Mouse (Mus musculus) CH12.LX (cell line): ENCODE data around the gene Bsg. TPM values are rescaled to one million over a fixed set of nuclear protein-coding genes. Genes with fewer than 3 reads are reported as not detected.

Source experiments
- DNase-seq: peaks from one replicate; pipeline ENCODE4 v3.0.0-alpha.2; 2013; ENCODE audit errors: extremely low read depth
- H3K27ac ChIP-seq: 2 replicates; pipeline ENCODE4 v1.5.1; 2012; ENCODE audit warnings: low read depth, mild to moderate bottlenecking, control low read depth, moderate library complexity; ENCODE audit not compliant: insufficient read depth
- H3K27me3 ChIP-seq: replicated peaks from 2 replicates; pipeline ENCODE3; 2012; ENCODE audit warnings: inconsistent platforms
- H3K36me3 ChIP-seq, 2 experiments: replicated peaks in 1 of 2; 2 replicates each; pipeline versions ENCODE3 to v1.6.1; 2012; ENCODE audit warnings: inconsistent platforms in 1 of 2, low read length in 1 of 2, mild to moderate bottlenecking in 1 of 2, mixed read lengths in 1 of 2, moderate library complexity in 1 of 2; ENCODE audit not compliant: control insufficient read depth in 1 of 2, insufficient read depth in 1 of 2
- H3K4me1 ChIP-seq, 2 experiments: 2 replicates each; pipeline ENCODE4 v1.6.1; 2012; ENCODE audit warnings: inconsistent platforms in 1 of 2, moderate library complexity in 1 of 2; ENCODE audit not compliant: insufficient read depth in 2 of 2, control insufficient read depth in 1 of 2
- H3K4me2 ChIP-seq: 2 replicates; pipeline ENCODE4 v1.6.1; 2012; ENCODE audit warnings: low read depth, mild to moderate bottlenecking, control low read depth; ENCODE audit not compliant: poor library complexity, insufficient read depth, severe bottlenecking
- H3K4me3 ChIP-seq, 3 experiments: fragments of 150-350 bp in 1 of 3; sonication (generic) in 1 of 3; replicated peaks in 1 of 3; 2 replicates each; pipeline versions ENCODE3 to v1.5.1; 2011 to 2012; ENCODE audit warnings: low read depth in 2 of 3, low read length in 2 of 3, mild to moderate bottlenecking in 2 of 3, moderate library complexity in 2 of 3, control low read depth in 1 of 3, improper control_type of control experiment in 1 of 3, inconsistent platforms in 1 of 3, mixed read lengths in 1 of 3; ENCODE audit not compliant: poor library complexity in 1 of 3
- H3K79me2 ChIP-seq: replicated peaks from 2 replicates; pipeline ENCODE4 v1.6.1; 2012; ENCODE audit warnings: mild to moderate bottlenecking, moderate library complexity; ENCODE audit not compliant: control insufficient read depth, poor library complexity, insufficient read depth, severe bottlenecking; ENCODE audit errors: extremely low read depth
- H3K9ac ChIP-seq: 2 replicates; pipeline ENCODE4 v1.6.1; 2012; ENCODE audit warnings: low read depth, mild to moderate bottlenecking, control low read depth, moderate library complexity; ENCODE audit not compliant: insufficient read depth
- H3K9me3 ChIP-seq: replicated peaks from 2 replicates; pipeline ENCODE3; 2012; ENCODE audit warnings: low read length, inconsistent platforms, mixed read lengths
- CTCF ChIP-seq, 2 experiments: IDR thresholded peaks in 1 of 2; conservative IDR thresholded peaks in 1 of 2; 2 replicates each; pipeline ENCODE4 v1.5.1; 2011 to 2012; ENCODE audit warnings: low read depth in 2 of 2, low read length in 2 of 2, improper control_type of control experiment in 1 of 2, inconsistent platforms in 1 of 2, mild to moderate bottlenecking in 1 of 2, moderate library complexity in 1 of 2
- E2F4 ChIP-seq: IDR thresholded peaks from 2 replicates; pipeline ENCODE4 v1.6.1; 2011; ENCODE audit warnings: low read depth, low read length, improper control_type of control experiment; ENCODE audit not compliant: insufficient replicate concordance
- ELF1 ChIP-seq: IDR thresholded peaks from 2 replicates; pipeline ENCODE4 v1.6.1; 2014; ENCODE audit warnings: low read depth, mild to moderate bottlenecking, inconsistent platforms, low read length, improper control_type of control experiment
- ETS1 ChIP-seq: conservative IDR thresholded peaks from 2 replicates; pipeline ENCODE4 v1.6.1; 2012; ENCODE audit warnings: low read depth, mild to moderate bottlenecking, inconsistent platforms, low read length, improper control_type of control experiment, moderate library complexity
- JUN ChIP-seq: IDR thresholded peaks from 2 replicates; pipeline ENCODE4 v1.6.1; 2011; ENCODE audit warnings: low read depth, mild to moderate bottlenecking, low read length, improper control_type of control experiment, moderate library complexity; ENCODE audit not compliant: insufficient read depth
- MAFK ChIP-seq: IDR thresholded peaks from 2 replicates; pipeline ENCODE4 v1.6.1; 2011; ENCODE audit warnings: low read length, improper control_type of control experiment; ENCODE audit not compliant: insufficient replicate concordance
- MAX ChIP-seq: IDR thresholded peaks from 2 replicates; pipeline ENCODE4 v1.6.1; 2011; ENCODE audit warnings: low read length, improper control_type of control experiment
- NRF1 ChIP-seq: IDR thresholded peaks from 2 replicates; pipeline ENCODE4 v1.6.1; 2014; ENCODE audit warnings: low read depth, mild to moderate bottlenecking, inconsistent platforms, low read length, improper control_type of control experiment, moderate library complexity
- PAX5 ChIP-seq: IDR thresholded peaks from 2 replicates; pipeline ENCODE4 v1.6.1; 2012; ENCODE audit warnings: low read length, inconsistent platforms, mixed read lengths
- POLR2A ChIP-seq: IDR thresholded peaks from 2 replicates; pipeline ENCODE4 v1.6.1; 2011; ENCODE audit warnings: low read depth, mild to moderate bottlenecking, improper control_type of control experiment, low read length
- RAD21 ChIP-seq: IDR thresholded peaks from 2 replicates; pipeline ENCODE4 v1.6.1; 2011; ENCODE audit warnings: low read depth, mild to moderate bottlenecking, low read length, improper control_type of control experiment, moderate library complexity
- SIN3A ChIP-seq: IDR thresholded peaks from 2 replicates; pipeline ENCODE4 v1.6.1; 2012; ENCODE audit warnings: low read length, improper control_type of control experiment, inconsistent platforms
- SMC3 ChIP-seq: IDR thresholded peaks from 2 replicates; pipeline ENCODE4 v1.6.1; 2011; ENCODE audit warnings: low read depth, low read length, improper control_type of control experiment
- USF1 ChIP-seq: IDR thresholded peaks from 2 replicates; pipeline ENCODE4 v1.6.1; 2014; ENCODE audit warnings: low read depth, mild to moderate bottlenecking, inconsistent platforms, low read length, improper control_type of control experiment
- dilution Hi-C: fragments of 300-500 bp; cut with MboI; formaldehyde crosslinking; loops from 2 replicates; pipeline ENCODE4 v1.14.3; 2020; ENCODE audit warnings: low sequenced_read_pairs; ENCODE audit not compliant: extremely low pct_unique_long_range_greater_than_20kb, extremely low pct_ligation_motif_present
- in situ Hi-C: fragments of 300-500 bp; cut with MboI; formaldehyde crosslinking; loops from 3 replicates; pipeline ENCODE4 v1.14.3; 2019; ENCODE audit warnings: low sequenced_read_pairs, low pct_ligation_motif_present, low pct_unique_long_range_greater_than_20kb, mixed read lengths
- polyA plus RNA-seq: library from polyadenylated mRNA; unstranded; fragments of >175 nt; gene quantifications from 2 replicates; pipeline ENCODE4 v1.2.1, GENCODE M21; 2012; ENCODE audit warnings: low read depth; ENCODE audit not compliant: insufficient read length
- total RNA-seq, 2 experiments: library from RNA; depleted of rRNA; stranded (reverse); fragments of 300-350 nt in 1 of 2; fragments of >200 nt in 1 of 2; gene quantifications; 2 replicates each; pipeline ENCODE4 v1.2.3; 2012 to 2014

Bsg gene
- total and polyA plus RNA-seq, 3 experiments, result 360 to 710 (median 421) TPM

- in situ Hi-C loops, result no loop called here
- peaks cover 21 to 33% of the 10 kb centered on the region in 2 experiments for H3K4me1 ChIP-seq
- H3K27me3 ChIP-seq, result no peaks in the 10 kb centered on the region
- no peak overlapping the region for H3K27ac ChIP-seq
- no peaks in the 10 kb centered on the region for H3K9me3 ChIP-seq
- DNase-seq, result no peak
- dilution Hi-C loops, result no loop called here
- H3K36me3 ChIP-seq, result peaks cover 28 to 53% of the 10 kb centered on the region in 2 experiments
- peak overlapping the region; percentile 95 for H3K9ac ChIP-seq
- TF ChIP-seq PAX5, result no peak
- no peak for TF ChIP-seq RAD21
- no peak for TF ChIP-seq CTCF (conservative IDR thresholded peaks at IDR 0.05 in 1 of 2, IDR thresholded peaks at IDR 0.05 in 1 of 2; ENCODE audit: low read depth in 2 of 2, low read length in 2 of 2)
- TF ChIP-seq POLR2A, result peak; percentile 12; the same call in 1 of the 2 replicates
- no peak for TF ChIP-seq NRF1
- peaks cover 46% of the 10 kb centered on the region for H3K79me2 ChIP-seq
- peak overlapping the region; percentile 64 for H3K4me2 ChIP-seq
- peak overlapping the region; percentile 11 to 94 (median 87) for H3K4me3 ChIP-seq
These were observed 1.7 kb downstream of the Bsg start for GRCm38 (mm10) chr10:79705951-79706350.

DNA sequence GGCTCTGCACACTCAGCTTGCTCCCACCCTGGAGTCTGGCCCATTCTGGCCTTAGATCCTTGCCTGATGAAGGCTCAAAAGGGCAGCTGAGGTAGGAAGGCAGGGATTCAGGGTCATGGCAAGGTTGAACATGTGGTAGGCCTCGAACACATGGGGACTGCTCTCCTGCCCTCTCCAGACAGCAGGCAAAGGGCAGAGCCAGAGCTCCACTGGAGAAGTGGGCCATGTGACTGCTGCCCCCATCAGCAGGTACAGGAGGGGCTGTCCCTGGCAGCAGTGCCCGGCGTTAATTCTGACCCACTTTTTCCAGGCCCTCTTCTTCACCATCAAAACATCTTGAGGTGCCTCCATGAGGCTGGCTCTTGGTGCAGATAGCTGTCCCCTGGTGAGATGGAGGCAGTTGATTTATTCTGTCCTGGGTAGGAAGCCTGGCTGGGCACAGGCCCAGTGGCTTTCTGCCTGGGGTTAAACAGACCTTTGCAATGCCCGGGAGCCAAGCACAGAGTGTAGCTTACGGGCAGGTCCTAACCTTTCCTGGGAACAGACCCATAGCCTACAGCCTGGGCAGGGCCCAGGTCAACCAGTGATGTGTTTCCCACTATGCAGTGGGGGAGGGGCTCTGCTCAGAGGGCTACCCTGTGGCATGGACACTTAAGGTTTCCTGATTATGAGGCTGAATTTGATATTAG is 2.3 kb downstream of the Bsg start:
- dilution Hi-C loops, result no loop called here

DNA sequence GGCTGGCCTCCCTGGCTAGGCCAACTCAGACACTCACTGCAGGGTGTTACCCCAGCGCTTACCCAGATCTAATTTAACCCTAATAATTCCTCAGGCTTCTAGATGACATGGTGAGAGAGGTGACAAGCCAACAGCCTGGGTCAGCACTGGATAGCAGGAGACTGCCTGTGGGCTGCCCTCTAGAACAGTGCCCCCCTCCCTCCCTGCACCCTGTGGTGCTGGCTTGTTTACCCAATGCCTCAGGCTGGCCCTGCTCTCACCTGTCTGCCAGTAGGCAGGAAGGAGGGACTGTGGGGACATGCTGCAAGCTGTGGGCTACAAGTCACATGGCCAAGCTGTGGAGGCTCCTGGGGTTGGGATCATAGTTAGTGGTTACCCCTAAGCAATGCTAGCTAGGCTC is 2.9 kb downstream of the Bsg start:
- Histone ChIP-seq H3K4me1 (peaks cover 21 to 33% of the 10 kb centered on the region in 2 experiments), H3K79me2 (peaks cover 46% of the 10 kb centered on the region), H3K27ac (no peak overlapping the region), H3K4me3 (no peak overlapping the region), H3K9ac (no peak overlapping the region), H3K36me3 (peaks cover 39 to 65% of the 10 kb centered on the region in 2 experiments), H3K27me3 (no peaks in the 10 kb centered on the region), H3K4me2 (no peak overlapping the region), H3K9me3 (no peaks in the 10 kb centered on the region)
- in situ Hi-C loops (no loop called here), dilution Hi-C loops (no loop called here)
- no peak for DNase-seq
- TF ChIP-seq SIN3A (no peak), MAFK (no peak), SMC3 (no peak)

More for the DNA sequence above, 2.3 kb downstream of the Bsg start:
- H3K79me2 ChIP-seq, result peaks cover 46% of the 10 kb centered on the region
- peak overlapping the region; percentile 12; the same call in 1 of the 2 replicates for H3K27ac ChIP-seq
- H3K4me2 ChIP-seq, result peak overlapping the region; percentile 64
- DNase-seq, result no peak
- H3K9ac ChIP-seq, result peak overlapping the region; percentile 95
- no peaks in the 10 kb centered on the region for H3K9me3 ChIP-seq
- peaks cover 21 to 33% of the 10 kb centered on the region in 2 experiments for H3K4me1 ChIP-seq
- H3K4me3 ChIP-seq, result peak overlapping the region in 2 of 3 experiments; percentile 87 to 94
- TF ChIP-seq E2F4 (no peak), MAX (peak; percentile 72), JUN (peak; percentile 11; the same call in 1 of the 2 replicates), ETS1 (0 out of 2 replicates have a peak, but pooled peaks have one; percentile 15), POLR2A (0 out of 2 replicates have a peak, but pooled peaks have one; percentile 9), USF1 (peak; percentile 51), ELF1 (no peak)
- no peaks in the 10 kb centered on the region for H3K27me3 ChIP-seq
- in situ Hi-C loops, result no loop called here
- peaks cover 34 to 59% of the 10 kb centered on the region in 2 experiments for H3K36me3 ChIP-seq
